26 mouse cellular contexts compared by ENCODE assay signal in the genomic region with DNA sequence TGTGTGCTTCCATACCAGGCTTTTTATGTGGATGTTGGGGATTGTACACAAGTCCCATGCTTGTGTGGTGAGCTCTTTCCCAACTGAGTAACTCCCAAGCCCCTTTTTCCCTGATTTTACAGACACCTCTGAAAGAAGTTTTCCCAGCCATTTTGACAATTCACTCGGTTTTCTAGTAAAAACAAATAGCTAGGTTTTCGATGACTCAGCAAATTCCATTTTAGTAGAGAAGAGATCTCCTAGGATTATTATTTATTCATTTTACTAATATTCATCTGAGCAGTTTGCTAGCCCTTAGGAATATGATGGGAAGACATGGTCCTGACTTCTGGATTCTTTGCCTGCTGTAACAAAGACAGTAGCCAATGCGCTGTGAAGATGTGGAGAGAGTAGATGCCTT.
"Had no signal": no experiment of that assay in that cellular context is flagged by ENCODE, and none has a peak within 500 bp of the region (broad histone marks: within the 10 kb centered on the region; RNA-seq: fewer than 3 reads in every experiment).

No protein-coding gene starts in this region.

- H3K9me3 ChIP-seq: embryonic facial prominence, embryonic 10.5 days; embryonic facial prominence, embryonic 12.5 days; embryonic facial prominence, embryonic 13.5 days; embryonic facial prominence, embryonic 15.5 days; forebrain, embryonic 10.5 days; forebrain, embryonic 12.5 days; forebrain, embryonic 13.5 days; forebrain, embryonic 15.5 days; heart, embryonic 10.5 days had no signal

- H3K27ac ChIP-seq: embryonic facial prominence, embryonic 10.5 days; embryonic facial prominence, embryonic 12.5 days; embryonic facial prominence, embryonic 13.5 days; embryonic facial prominence, embryonic 15.5 days; forebrain, embryonic 10.5 days; forebrain, embryonic 12.5 days; forebrain, embryonic 13.5 days; forebrain, embryonic 15.5 days; gastrocnemius, adult 2 months; heart, adult 2 months; heart, embryonic 10.5 days had no signal

- H3K4me2 ChIP-seq: embryonic facial prominence, embryonic 12.5 days; embryonic facial prominence, embryonic 13.5 days; embryonic facial prominence, embryonic 15.5 days; forebrain, embryonic 12.5 days; forebrain, embryonic 13.5 days; forebrain, embryonic 15.5 days had no signal

- H3K27me3 ChIP-seq: embryonic facial prominence, embryonic 12.5 days; forebrain, embryonic 12.5 days; forebrain, embryonic 13.5 days; forebrain, embryonic 15.5 days had no signal

- H3K36me3 ChIP-seq: embryonic facial prominence, embryonic 10.5 days; embryonic facial prominence, embryonic 12.5 days; embryonic facial prominence, embryonic 13.5 days; embryonic facial prominence, embryonic 15.5 days; forebrain, embryonic 10.5 days; forebrain, embryonic 12.5 days; forebrain, embryonic 15.5 days; heart, embryonic 10.5 days had no signal

- ATAC-seq: forebrain, embryonic 13.5 days; forebrain, embryonic 14.5 days; forebrain, embryonic 15.5 days; forebrain, embryonic 16.5 days; forebrain, postnatal 0 days had no signal

- H3K4me3 ChIP-seq: embryonic facial prominence, embryonic 10.5 days; embryonic facial prominence, embryonic 12.5 days; embryonic facial prominence, embryonic 13.5 days; embryonic facial prominence, embryonic 15.5 days; erythroblast, embryonic 14.5 days; forebrain, embryonic 10.5 days; forebrain, embryonic 12.5 days; forebrain, embryonic 13.5 days; forebrain, embryonic 15.5 days; gastrocnemius, adult 2 months; heart, adult 2 months; heart, embryonic 10.5 days had no signal

- DNase-seq: cerebellum, postnatal 10 days; cerebellum, postnatal 14 days; cerebellum, postnatal 25 days; cerebellum, postnatal 36 days; embryo, embryonic 11 days; forebrain, postnatal 0 days; gastrocnemius, adult 2 months; gastrocnemius, postnatal 10 days; gastrocnemius, postnatal 14 days; gastrocnemius, postnatal 25 days; gastrocnemius, postnatal 36 days; heart, adult 11 months; heart, adult 18-20 months; heart, adult 2 months had no signal

- H3K9ac ChIP-seq: embryonic facial prominence, embryonic 12.5 days; embryonic facial prominence, embryonic 13.5 days; embryonic facial prominence, embryonic 15.5 days; forebrain, embryonic 12.5 days; forebrain, embryonic 13.5 days; forebrain, embryonic 15.5 days; forebrain, postnatal 0 days had no signal

- H3K4me1 ChIP-seq: embryonic facial prominence, embryonic 12.5 days; embryonic facial prominence, embryonic 13.5 days; embryonic facial prominence, embryonic 15.5 days; forebrain, embryonic 10.5 days; forebrain, embryonic 15.5 days; heart, embryonic 10.5 days had no signal
